Mouse (Mus musculus) yolk sac, embryonic 10.5 days (tissue): ENCODE results near the gene Tbc1d10b.

Source experiments
- DNase-seq: peaks from one replicate; pipeline ENCODE4 v3.0.0-alpha.2; 2017; ENCODE audit warnings: low spot score

Gene Tbc1d10b

GRCm38 (mm10) chr7:127157548-127157947, 50.7 kb downstream of the Tbc1d10b start:
- DNase-seq: no peak

- DNase-seq: no peak
Measured at GRCm38 (mm10) chr7:127153477-127153876, 54.8 kb downstream of the Tbc1d10b start.

- no peak for DNase-seq
Measured at GRCm38 (mm10) chr7:127152464-127152863, 55.8 kb downstream of the Tbc1d10b start.

- DNase-seq: no peak
Measured at GRCm38 (mm10) chr7:127147901-127148300, 60.4 kb downstream of the Tbc1d10b start.
